Mouse (Mus musculus) Muller cell, postnatal 12 days (primary cell): ENCODE data around the gene Cyba.

ENCODE experiments used
- DNase-seq: peaks from one replicate; pipeline ENCODE4 v3.0.0-alpha.2; 2015; ENCODE audit errors: inconsistent ontology term

Cyba gene

DNA sequence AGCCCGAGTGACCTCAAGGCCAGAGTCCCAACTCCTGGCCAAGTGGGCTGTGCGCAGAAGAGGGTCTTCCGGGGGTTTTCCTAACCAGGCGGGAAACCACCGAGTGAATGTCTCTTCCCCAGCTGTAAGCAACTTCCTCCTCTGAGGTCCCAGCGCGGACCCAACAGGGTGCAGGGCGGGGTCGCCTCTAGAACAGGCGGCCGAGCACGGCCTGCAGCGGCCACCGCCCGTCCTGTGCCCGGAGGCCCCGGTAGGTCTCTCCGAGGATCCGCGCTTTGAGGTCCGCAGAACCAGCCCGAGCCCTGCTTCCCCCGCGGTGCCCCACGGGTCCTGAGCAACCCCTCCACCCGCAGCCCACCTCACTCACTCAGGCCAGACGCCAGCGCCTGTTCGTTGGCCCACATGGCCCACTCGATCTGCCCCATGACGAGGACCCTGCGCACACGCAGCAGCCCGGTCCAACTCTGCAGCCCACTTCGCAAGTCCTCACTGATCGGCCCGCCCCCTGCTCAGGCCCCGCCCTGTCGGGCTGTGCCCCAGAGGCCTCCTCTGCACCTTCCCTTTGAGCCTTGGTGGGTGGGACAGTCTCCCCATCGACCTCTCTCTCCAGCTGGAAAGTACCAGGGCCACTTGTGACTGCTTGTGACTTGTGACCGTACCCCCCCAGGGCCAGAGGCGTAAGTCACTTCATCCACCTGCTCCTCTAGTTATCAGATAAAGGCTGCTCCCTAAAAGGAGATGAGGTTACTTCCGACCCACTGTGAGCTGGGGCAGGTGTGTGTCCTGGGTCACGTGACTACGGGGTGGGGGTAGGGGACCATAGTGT, at the start of gene Cyba:
TSS of gene Cyba (minus strand) at position 488 of the 826 bp plus-strand sequence.
- DNase-seq, result peak; percentile 69

DNA sequence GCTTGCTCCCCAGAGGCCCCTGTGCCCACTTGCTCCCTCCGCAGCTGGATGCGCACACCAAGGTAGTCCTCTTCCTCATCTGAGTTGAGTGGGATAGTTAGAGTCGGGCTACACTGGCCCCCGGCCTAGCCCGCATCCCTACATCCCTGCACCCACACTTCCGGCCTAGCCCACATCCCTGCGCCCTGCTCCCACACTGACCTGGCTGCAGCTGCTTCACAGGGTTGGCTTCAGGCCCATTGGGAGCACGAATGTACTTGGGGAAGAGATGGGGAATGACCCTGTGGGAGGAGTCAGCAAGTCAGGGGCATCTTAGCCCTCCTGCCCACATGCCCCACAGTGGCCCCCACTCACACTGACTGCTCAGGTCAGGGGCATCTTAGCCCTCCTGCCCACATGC, 49.7 kb upstream of the Cyba start:
- no peak for DNase-seq

DNA sequence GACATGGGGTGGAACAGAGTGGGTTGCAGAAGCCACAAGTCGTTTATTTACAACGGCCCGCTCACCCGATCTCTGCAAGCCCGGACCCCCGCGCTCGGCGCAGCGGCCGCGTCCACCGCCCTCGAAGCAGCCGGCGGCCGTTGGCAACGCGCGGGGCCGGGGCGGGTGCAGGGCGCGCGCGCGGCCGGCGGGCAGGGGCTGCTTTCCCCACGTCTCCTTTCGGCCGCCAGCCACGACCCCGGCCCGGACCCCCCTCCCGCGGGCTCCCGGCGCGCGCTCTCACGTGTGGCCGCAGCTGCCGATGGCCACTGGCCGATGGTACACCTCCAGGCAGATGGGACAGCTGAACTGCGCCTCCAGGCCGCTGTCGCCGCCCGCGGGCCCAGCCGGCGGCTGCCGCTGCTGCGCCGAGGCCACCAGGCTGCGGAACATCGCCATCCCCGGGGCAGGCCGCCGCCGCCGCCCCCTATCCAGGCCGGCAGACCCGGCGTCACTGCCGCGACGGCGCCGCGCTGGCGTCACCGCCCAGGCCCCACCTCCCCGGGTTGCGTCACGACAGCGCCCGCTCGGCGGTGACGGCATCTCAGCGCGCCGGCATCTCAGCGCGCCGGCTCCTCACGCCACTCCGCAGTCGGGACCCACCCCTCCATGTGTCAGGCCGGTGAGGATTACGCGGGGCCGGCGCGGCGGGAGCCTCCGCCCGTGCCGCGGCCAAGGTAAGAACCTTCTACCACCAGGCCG, 43.0 kb upstream of the Cyba start, which contains the start of the genes Rnf166 and Ctu2:
TSS of gene Rnf166 (minus strand) at position 485 of the 741 bp plus-strand sequence.
TSS of gene Ctu2 (plus strand) at position 564 of the 741 bp plus-strand sequence.
- DNase-seq, result peak; percentile 95

DNA sequence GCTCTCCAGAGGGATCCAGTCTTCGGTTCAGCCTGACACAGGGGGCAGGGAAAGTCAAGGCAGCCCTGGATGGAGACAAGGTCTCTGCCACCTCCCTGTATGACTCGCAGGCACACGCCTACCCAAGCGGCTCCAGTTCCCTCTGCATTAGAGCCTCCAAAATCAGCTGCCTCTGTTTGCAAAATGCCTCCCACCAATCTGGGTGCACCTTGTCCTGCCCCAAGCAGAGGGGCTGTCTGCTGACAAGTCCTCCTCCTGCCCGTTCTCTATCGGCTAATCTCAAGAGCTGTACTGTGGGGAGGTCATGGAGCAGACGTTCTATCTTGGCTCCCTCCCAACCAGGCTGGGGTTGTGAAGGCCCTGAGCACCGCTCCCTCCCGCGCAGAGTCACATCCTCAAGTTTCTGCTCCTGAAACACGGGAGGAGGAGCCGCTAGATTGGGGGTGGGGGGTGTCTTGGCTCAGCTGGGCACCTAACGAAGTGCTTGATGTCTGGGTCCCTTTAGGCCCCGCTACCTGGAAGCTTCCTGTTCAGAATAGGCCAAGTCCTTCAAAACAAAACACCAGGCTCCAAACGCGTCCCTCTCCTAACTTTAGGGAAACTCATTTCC, 42.3 kb upstream of the Cyba start:
- DNase-seq, result peak; percentile 57

DNA sequence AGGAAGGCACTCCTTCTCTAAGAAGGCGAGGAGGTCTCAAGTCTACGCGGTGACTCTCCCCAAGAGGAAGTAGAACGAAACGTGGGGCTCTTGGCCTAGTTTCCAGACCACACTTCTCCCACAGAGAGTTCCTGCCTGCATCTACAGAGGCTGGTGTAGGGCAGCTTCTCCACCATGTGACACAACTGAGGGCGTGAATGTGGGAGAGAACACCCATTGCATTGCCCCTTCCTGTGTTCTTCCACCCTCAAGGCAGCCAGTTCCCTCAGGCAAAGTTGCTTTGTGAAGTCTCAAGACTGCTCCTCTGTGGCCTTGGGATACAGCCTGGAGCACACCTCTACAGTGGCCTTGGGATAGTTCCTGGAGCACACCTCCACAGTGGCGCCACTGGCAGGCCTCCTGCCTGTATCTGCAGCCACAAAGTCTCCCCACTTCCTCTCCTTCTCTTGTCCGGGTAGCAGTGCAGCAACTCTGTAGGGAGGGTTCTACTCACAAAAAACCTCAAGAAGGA, 41.2 kb upstream of the Cyba start:
- no peak for DNase-seq

DNA sequence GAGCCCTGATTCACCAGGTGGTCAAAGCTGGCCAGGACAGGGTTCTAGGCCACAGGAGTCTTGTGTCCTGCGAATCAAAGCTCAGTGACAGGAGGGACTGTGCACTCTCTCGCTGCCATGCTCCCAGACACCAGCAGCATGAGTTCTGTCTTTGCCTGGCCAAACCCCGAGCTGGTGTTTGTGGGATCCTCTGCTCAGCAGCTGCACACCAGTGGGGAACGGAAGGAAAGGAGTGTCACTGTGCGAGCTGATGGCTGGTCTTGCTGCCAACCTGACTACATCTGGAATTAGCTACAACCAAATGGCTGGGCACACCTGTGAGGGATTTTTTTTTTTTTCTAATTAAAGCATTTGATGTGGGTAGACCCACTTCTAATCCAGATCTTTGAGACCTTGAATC, 38.0 kb upstream of the Cyba start:
- no peak for DNase-seq

DNA sequence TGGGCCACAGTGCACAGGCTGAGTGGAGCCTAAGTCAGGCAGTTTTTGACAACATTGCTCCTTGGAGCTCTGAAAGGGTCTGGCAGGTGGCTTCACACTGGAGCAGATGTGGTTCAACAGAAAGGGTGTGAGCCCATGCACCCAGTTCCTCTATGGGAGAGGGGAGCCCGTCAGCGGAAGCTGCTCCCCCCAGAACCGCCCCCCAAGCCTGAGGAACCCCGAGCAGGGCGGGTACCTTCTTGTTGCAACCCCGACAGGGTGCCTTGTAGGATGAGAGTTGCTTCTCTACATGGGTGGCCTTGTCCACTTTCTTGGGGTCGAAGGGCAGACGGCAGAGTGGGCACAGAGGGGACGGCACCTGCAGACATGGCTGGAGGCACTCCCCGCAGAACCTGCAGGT, 37.2 kb upstream of the Cyba start:
- DNase-seq, result no peak

DNA sequence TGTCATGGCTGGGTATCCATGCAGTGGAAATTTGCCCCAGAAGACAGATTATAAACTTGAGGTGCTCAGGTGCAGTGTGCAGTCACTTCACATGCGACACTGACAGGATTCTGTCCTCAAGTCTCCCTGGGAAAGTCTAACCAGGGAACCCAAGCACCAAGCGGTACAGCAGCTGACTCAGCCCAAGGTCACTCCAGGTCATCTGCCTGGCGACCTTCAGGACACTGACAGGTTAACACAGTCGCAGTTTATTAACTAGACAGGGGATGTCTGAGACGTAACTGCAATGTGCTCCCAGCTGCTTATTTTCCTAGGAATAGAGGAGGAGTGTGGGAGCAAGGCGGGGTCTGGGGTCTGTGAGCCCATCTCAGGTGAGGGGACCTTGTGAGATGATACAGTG, 36.7 kb upstream of the Cyba start:
- no peak for DNase-seq

DNA sequence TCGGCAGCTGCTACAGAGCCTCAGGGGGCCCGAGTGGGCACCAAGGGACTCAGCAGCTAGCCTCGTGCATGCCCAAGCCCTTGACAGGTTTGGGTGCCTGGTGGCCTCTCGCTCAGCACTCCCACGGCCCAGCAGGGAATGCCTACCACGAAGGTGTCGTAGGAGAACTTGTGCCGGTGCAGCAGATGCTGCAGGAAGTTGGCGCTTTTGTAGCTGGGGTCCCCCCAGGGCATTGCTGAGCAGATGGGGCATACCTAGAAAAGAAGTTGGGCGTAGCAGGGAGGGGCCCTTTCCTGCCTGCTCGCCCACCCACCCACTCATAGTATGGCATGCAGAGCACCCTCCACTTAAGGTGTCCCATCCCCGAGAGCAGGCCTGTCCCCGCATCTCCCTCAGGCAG, 35.1 kb upstream of the Cyba start:
- no peak for DNase-seq

DNA sequence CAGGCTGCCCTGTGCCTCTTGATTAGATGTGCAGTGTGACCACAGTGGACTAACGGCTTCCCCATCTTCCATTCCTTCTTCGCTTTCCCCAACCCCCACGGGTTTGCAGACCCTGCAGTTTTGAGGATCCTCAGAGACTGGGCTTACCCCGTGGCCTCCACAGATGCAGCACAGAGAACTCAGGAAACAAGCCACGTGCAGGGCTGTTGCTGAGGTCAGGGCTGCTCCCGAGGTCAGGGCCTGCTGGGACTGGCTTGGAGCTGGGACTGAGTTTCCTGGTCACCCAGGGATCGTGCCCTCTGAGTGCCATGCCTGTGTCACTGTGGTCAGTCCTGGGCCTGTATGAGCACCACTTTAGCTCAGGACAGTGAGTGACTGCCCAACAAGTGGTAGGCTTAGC, 32.3 kb upstream of the Cyba start:
- no peak for DNase-seq

DNA sequence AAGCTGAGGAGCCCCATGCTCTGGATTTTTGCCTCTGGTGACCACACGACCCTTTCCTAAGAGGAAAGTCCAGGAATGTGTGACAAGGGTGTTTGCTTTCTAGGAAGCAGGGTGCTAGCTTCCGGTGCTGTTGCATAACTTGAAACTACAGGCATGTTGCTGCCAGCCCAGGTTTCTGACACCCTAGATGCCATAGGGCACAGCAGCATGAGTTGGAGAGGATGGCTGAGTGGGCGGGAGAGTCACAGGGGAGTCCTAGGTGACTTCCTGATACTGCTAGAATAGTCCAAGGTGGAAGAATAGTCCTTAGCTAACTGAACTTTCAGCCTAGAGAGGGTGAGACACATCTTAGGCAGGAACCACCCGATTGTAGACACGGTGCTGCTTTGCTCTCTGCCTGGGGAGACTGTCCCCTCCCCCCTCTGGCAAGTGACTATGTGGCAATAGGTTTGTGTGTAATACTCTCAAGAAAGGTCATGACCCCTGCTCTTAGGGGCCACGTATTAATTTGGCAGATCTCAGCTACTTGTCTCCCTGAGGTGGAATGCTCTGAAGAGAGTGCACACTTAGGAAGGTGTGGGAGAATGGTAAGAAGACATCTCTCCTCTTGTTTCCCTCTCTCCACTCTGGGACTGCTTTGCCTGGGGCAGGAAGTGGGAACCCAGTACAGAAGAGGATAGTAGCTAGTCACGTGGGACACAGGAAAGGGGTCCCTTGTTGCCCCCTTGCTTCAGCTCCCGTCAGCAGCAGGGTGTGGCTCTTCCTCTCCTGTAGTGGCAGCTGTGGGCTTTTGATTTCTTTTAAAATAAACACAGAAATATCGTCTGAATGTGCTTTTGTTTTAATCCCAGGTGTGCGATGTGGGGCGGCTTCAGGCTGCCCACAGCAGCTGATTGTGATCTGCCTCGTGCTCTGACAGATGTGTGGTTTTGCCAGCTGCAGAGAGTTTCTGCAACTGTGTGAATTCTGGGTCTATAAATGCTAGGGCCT, 31.2 kb upstream of the Cyba start:
- no peak for DNase-seq

DNA sequence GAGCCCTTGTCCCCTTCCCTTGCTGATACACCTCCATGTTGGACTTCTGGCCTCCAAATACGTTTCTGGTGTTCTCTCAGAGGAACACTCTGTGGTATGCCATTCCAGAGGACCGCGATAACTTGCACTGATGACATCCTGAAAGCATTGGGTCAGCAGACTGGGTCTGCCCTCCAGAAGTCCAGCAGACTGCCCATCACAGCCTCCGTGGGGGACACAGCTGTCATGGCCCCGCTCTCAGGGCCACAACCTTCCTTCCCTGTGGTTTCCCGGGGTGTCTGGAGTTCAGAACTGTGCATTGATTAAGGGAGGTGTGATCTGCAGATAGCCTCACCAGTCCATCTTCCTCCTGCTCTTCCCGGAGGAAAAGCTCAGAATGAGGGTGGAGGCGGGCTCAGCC, 29.8 kb upstream of the Cyba start:
- no peak for DNase-seq

DNA sequence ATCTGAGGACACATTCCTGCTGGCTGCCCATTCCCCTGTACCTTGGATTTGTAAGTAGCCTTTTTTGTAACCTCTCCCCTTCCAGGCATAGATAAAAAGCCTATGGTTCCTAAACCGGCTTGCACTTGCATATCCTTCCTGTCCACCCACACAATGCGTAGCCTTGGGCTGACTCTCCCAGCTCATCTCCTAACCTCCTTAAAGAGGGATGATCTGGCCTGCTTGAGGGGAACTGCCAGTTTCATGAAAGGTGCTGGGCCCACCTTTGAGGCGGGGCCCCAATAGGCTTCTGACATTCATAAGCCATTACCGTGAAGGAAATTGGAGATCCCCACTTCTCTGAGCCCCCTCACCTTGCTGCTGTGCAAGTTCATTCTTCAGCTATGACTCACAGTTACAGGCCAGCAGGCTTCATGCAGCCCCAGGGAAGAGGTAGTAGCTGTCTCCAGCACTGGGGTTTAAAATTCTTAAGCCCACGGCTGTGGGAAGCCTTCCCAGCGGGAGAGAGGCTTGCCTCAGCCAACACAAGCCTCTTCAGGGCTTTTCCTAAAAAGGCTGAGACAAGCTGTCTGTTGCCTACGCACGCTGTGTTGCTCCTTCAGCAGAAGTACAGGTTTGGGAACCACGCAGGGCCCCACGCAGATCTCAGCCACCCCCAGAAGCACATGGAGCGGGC, 28.9 kb upstream of the Cyba start:
- peak; percentile 84 for DNase-seq

DNA sequence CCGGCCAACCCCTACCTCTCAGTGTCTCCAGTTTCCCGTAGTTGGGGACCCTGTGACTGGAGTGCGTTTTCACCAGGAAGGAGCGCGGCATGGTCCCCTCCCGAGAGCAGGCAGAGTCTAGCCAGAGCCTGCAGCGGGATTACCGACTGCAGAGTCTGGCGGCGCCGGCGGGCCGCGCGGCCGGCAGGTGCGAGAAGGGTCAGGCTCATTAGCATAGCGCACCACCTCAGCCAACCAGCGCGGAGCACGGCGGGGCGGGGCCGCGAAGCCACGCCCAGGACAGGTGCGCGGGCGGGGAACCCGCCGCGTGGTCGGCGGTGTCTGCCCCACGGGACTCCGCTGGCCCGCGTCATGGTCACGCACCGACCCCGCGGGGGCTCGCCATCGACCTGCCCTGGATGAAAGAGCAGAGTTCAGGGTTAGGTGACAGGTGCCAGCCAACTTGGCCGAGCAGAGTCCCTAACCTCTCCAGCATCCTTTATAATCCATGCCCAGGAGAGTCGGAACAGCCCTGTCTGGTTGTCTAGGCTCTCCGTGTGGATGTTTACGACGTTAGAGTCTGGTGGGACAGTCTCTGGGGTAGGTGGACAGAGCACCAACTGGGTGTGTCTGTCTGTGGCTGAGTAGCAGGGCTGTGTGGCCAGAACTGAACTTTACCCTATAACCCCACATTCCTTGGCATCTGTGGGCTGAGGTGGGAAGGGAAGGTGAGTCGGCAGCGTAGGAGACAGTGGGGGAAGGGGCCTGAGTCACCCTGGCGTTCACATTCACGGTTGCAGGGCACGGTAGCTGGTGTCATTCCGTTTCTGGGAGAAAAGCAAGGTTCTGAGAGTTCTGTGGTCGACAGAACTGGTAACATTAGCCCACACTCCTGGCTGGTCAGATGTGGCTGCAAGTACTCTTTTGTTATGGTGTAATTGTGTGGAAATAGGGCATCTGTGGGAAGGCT, 28.1 kb upstream of the Cyba start, which contains the start of gene Snai3:
TSS of gene Snai3 (minus strand) at position 210 of the 949 bp plus-strand sequence.
- peak; percentile 74 for DNase-seq

DNA sequence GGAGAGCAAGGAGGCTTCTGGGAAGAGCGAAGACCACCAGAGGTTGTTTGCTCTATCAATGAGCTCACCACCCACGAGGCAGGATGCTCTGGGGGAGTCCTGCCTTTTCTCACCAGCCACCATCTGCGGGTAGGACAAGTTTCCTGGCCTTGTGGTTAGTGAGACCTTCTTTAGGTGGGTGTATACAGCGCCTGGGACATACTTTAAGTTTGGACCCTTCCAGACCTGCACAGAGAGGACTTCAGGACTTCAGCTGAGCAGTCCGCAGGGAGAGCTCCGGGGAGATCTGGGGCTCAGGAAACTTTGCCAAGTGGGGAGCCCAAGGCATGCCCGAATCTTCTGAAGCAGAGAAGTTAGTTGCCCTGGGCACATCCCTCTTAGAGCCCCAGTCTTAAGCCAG, 27.3 kb upstream of the Cyba start:
- DNase-seq, result no peak

DNA sequence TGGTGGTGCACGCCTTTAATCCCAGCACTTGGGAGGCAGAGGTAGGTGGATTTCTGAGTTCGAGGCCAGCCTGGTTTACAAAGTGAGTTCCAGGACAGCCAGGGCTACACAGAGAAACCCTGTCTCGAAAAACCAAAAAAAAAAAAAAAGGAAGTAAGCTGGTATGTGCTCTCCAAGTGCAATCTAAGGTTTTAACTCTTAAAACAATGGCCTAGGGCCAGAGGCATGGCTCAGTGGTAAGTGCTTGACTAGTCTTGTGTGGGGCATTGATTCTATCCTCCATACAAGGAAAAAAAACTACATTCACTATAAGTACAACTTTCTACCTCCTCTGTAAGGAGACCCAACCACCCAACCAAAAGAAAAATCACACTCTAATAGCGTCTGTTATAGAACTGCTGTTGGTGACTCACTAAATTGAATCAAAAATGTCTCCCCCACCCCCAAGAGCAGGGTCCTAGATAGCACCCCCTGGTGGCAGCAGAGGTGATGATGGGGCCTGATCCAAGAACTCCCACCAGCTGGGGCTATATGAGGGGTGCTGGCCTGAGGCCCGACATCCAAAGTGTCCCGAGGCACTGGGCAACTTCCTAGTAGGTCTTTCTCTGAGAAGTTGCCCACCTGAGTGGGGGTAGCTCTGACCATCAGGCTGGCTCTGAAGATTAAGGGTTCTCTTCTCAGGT, 26.6 kb upstream of the Cyba start:
- DNase-seq, result no peak

DNA sequence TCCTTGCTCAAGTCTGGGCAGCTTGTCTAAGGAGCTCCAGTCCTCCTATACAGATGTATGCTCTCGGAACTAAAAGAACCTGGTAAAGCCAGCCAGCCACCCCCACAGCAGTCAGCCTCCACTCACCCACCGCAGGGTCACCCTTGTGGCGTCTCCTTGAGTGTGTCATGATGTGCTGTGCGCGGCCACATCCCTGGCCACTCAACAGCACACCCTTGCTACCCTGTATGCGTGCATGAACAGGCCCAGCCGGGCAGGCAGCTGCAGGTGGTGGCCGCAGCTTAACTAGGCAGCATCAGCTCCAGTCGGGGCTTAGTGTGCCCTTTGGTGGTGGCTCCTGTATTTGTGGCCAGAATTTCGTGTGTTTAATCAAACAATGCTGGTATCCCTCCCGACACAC, 24.4 kb upstream of the Cyba start:
- no peak for DNase-seq

DNA sequence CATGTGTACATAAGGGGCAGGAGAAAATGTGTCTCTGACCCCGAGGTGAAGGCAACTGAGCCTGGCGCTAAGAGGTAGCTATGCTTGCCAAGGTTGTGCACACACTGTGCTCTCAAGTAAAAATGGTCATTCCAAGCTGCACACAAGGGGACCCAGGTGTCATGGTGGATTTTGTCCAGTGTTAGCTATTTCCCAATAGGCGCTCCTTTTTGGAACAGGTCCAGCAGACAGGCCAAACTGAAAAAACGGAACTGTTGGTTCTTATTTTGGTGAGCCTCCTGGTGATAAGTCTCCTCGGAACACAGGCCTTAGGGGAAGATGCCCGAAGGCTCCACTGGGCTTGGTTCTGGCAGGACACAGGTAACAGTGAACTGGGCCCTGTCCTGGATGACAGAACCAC, 21.7 kb upstream of the Cyba start:
- DNase-seq, result no peak

DNA sequence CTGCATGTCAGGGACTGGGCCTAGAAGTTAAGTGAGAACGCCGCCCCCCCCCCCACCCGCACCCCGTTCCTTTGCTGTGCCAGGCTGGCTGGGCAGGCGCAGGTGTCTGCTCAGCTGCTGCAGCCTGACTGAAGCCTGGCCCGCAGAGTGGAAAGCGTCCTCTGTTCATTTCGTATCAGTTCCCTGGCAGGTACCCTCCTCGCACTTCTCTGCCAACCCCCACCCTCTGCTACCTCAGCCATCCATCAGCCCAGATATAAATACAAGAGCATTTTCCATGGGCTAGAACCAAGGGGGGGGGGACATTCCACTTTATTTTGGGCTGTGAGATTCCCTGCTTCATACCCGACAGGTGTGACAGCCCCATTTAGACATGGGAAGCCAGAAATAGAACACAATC, 19.4 kb upstream of the Cyba start:
- DNase-seq, result no peak
